Mouse (Mus musculus): ENCODE measurements around the gene Gm45844. TPM values are rescaled to one million over a fixed set of nuclear protein-coding genes. Genes with fewer than 3 reads are reported as not detected.

Gene Gm45844
- 0.28 and 0.61 TPM in 2 replicates for total RNA-seq (2023)

GRCm38 (mm10) chr7:7277966-7278567 is at the start of gene Gm45844:
Gm45844 (minus strand) TSS chr7:7278289.

GRCm38 (mm10) chr7:7247228-7247627 is 30.9 kb downstream of the Gm45844 start, which contains the start of gene Vmn2r29:
Vmn2r29 (minus strand) TSS chr7:7247328.

GRCm38 (mm10) chr7:7209313-7210151 is 68.6 kb downstream of the Gm45844 start, which contains the start of gene Zfp772:
Zfp772 (minus strand) TSS chr7:7209998.

GRCm38 (mm10) chr7:7171227-7172147 is 106.6 kb downstream of the Gm45844 start, which contains the start of gene Zfp418:
Zfp418 (plus strand) TSS chr7:7171330.

Other genes starting within 250 kb of the Gm45844 start
- gene Zfp954, start 156.8 kb downstream of the Gm45844 start, total RNA-seq (2023) = 14.2 and 20.0 TPM in 2 replicates
- 1.1 and 2.0 TPM in 2 replicates for gene Zfp773, start 141.5 kb downstream of the Gm45844 start, total RNA-seq (2023)
- gene Zfp418, start 107.0 kb downstream of the Gm45844 start, total RNA-seq (2023) = 0.27 TPM in 1 of 2 replicates, not detected in the other
- 1.1 and 1.3 TPM in 2 replicates for gene Zfp772, start 68.3 kb downstream of the Gm45844 start, total RNA-seq (2023)
- not detected in 2 replicates for gene Vmn2r29, start 31.0 kb downstream of the Gm45844 start, total RNA-seq (2023)
- gene Clcn4, start 22.6 kb upstream of the Gm45844 start, total RNA-seq (2023) = 20.6 and 21.4 TPM in 2 replicates
- not detected in 2 replicates for gene Vmn2r30, start 59.3 kb upstream of the Gm45844 start, total RNA-seq (2023)
- not detected in 2 replicates for gene Gm45783, start 96.3 kb upstream of the Gm45844 start, total RNA-seq (2023)
- not detected in 2 replicates for gene Vmn2r31, start 121.4 kb upstream of the Gm45844 start, total RNA-seq (2023)
- not detected in 2 replicates for gene Vmn2r32, start 201.7 kb upstream of the Gm45844 start, total RNA-seq (2023)

Measured in neutrophil, adult 65 days (primary cell).